Mouse (Mus musculus): Measurements from ENCODE around the gene Hnrnpab. TPM values are rescaled to one million over a fixed set of nuclear protein-coding genes. Genes with fewer than 3 reads are reported as not detected.

The Hnrnpab gene
- polyA plus RNA-seq, 1 experiment = 639 TPM

GRCm38 (mm10) chr11:51577587-51577986 is 29.1 kb downstream of the Hnrnpab start:
- Histone ChIP-seq H3K27me3 (ENCODE audit: control insufficient read depth, insufficient read depth, low read length, poor library complexity, severe bottlenecking) (no peaks in the 10 kb centered on the region), H3K4me3 (ENCODE audit: low read depth, low read length) (no peak overlapping the region), H3K4me1 (ENCODE audit: control insufficient read depth, insufficient read depth, low read length) (no peaks in the 10 kb centered on the region), H3K9ac (ENCODE audit: low read depth, poor library complexity, severe bottlenecking) (no peak overlapping the region), H3K27ac (ENCODE audit: insufficient read depth, low read length) (no peak overlapping the region), H3K9me3 (replicated peaks; ENCODE audit: control insufficient read depth, insufficient read depth, low read length, poor library complexity, severe bottlenecking) (no peaks in the 10 kb centered on the region), H3K36me3 (ENCODE audit: control insufficient read depth, insufficient read depth, low read length, poor library complexity, severe bottlenecking) (no peaks in the 10 kb centered on the region)
- TF ChIP-seq POLR2A (IDR thresholded peaks at IDR 0.05; ENCODE audit: insufficient read depth, low read length) = no peak
- no peak for TF ChIP-seq EP300 (IDR thresholded peaks at IDR 0.05; ENCODE audit: insufficient read depth, low read depth, low read length)
- TF ChIP-seq CTCF (IDR thresholded peaks at IDR 0.05; ENCODE audit: low read depth, low read length) = no peak

DNA sequence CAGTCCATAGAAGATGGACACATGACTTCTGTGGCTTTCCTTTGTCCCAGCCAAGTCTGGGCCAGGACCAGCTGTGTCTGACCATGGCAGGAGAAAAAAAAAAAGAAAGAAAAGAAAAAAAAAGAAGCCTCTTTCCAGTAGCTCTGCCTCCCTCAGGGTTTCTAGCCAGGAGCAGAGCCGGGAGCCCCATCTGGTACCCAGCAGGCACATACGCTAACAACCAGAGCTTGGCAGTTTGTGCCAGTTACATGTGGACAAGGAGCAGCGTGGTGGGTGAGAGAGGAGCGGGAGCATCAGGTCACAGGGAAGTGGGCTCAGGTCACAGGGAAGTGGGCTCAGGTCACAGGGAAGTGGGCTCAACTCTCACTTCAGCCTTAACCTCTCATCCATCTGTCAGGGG is 30.2 kb downstream of the Hnrnpab start:
- TF ChIP-seq EP300 (IDR thresholded peaks at IDR 0.05; ENCODE audit: insufficient read depth, low read depth, low read length) (no peak), CTCF (IDR thresholded peaks at IDR 0.05; ENCODE audit: low read depth, low read length) (no peak), POLR2A (IDR thresholded peaks at IDR 0.05; ENCODE audit: insufficient read depth, low read length) (no peak)
- no peaks in the 10 kb centered on the region for H3K4me1 ChIP-seq (ENCODE audit: control insufficient read depth, insufficient read depth, low read length)
- H3K4me3 ChIP-seq (ENCODE audit: low read depth, low read length) = no peak overlapping the region
- no peaks in the 10 kb centered on the region for H3K9me3 ChIP-seq (replicated peaks; ENCODE audit: control insufficient read depth, insufficient read depth, low read length, poor library complexity, severe bottlenecking)
- no peaks in the 10 kb centered on the region for H3K27me3 ChIP-seq (ENCODE audit: control insufficient read depth, insufficient read depth, low read length, poor library complexity, severe bottlenecking)
- no peak overlapping the region for H3K9ac ChIP-seq (ENCODE audit: low read depth, poor library complexity, severe bottlenecking)
- no peaks in the 10 kb centered on the region for H3K36me3 ChIP-seq (ENCODE audit: control insufficient read depth, insufficient read depth, low read length, poor library complexity, severe bottlenecking)
- no peak overlapping the region for H3K27ac ChIP-seq (ENCODE audit: insufficient read depth, low read length)

DNA sequence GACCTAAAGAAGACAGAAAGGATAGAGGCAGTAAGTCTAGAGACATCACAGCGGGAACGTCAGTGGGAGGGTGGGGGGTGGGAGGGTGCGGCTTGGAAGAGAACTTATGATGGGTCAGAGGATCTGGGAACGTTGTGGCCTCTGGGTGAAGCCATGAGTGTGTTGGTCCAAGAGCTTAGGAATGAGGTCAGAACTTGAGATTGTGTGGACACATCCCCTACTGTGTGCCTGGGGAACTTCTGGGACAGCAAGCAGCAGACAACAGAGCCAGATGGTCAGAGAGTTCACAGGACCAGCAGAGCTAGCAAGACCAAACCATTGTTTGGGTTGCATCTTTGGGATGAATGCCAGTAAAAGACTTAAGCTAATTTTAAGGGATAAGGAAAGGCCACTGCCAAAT is 37.8 kb downstream of the Hnrnpab start:
- no peak for TF ChIP-seq POLR2A (IDR thresholded peaks at IDR 0.05; ENCODE audit: insufficient read depth, low read length)
- no peak for TF ChIP-seq CTCF (IDR thresholded peaks at IDR 0.05; ENCODE audit: low read depth, low read length)
- TF ChIP-seq EP300 (IDR thresholded peaks at IDR 0.05; ENCODE audit: insufficient read depth, low read depth, low read length) = no peak
- Histone ChIP-seq H3K27me3 (ENCODE audit: control insufficient read depth, insufficient read depth, low read length, poor library complexity, severe bottlenecking) (no peaks in the 10 kb centered on the region), H3K9me3 (replicated peaks; ENCODE audit: control insufficient read depth, insufficient read depth, low read length, poor library complexity, severe bottlenecking) (no peaks in the 10 kb centered on the region), H3K4me1 (ENCODE audit: control insufficient read depth, insufficient read depth, low read length) (no peaks in the 10 kb centered on the region), H3K36me3 (ENCODE audit: control insufficient read depth, insufficient read depth, low read length, poor library complexity, severe bottlenecking) (no peaks in the 10 kb centered on the region), H3K4me3 (ENCODE audit: low read depth, low read length) (no peak overlapping the region), H3K27ac (ENCODE audit: insufficient read depth, low read length) (no peak overlapping the region), H3K9ac (ENCODE audit: low read depth, poor library complexity, severe bottlenecking) (no peak overlapping the region)

- Histone ChIP-seq H3K9me3 (replicated peaks; ENCODE audit: control insufficient read depth, insufficient read depth, low read length, poor library complexity, severe bottlenecking) (no peaks in the 10 kb centered on the region), H3K36me3 (ENCODE audit: control insufficient read depth, insufficient read depth, low read length, poor library complexity, severe bottlenecking) (no peaks in the 10 kb centered on the region), H3K27ac (ENCODE audit: insufficient read depth, low read length) (no peak overlapping the region), H3K27me3 (ENCODE audit: control insufficient read depth, insufficient read depth, low read length, poor library complexity, severe bottlenecking) (no peaks in the 10 kb centered on the region), H3K4me1 (ENCODE audit: control insufficient read depth, insufficient read depth, low read length) (no peaks in the 10 kb centered on the region), H3K4me3 (ENCODE audit: low read depth, low read length) (no peak overlapping the region), H3K9ac (ENCODE audit: low read depth, poor library complexity, severe bottlenecking) (no peak overlapping the region)
- peak; percentile 57 for TF ChIP-seq CTCF (IDR thresholded peaks at IDR 0.05; ENCODE audit: low read depth, low read length)
- no peak for TF ChIP-seq EP300 (IDR thresholded peaks at IDR 0.05; ENCODE audit: insufficient read depth, low read depth, low read length)
- no peak for TF ChIP-seq POLR2A (IDR thresholded peaks at IDR 0.05; ENCODE audit: insufficient read depth, low read length)
These were observed 40.7 kb downstream of the Hnrnpab start for GRCm38 (mm10) chr11:51565951-51566350.

DNA sequence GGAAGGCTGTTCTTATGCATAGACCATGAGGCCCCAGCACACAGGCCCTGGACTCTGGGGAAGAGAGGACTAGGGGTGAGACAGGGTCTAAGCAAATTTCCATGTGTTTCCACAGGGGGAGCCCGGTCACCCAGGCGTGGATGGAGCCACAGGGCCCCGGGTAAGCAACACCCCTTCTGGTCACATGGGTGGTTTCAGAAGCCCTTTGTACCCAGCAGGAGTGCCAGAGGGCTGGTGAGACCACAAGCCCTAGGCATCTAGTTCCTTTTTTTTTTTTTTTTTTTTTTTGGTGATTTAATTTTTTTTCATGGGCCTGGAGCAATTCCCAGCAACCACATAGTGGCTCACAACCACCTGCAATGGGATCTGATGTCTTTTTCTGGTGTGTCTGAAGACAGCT is 41.6 kb downstream of the Hnrnpab start:
- TF ChIP-seq CTCF (IDR thresholded peaks at IDR 0.05; ENCODE audit: low read depth, low read length) (no peak), EP300 (IDR thresholded peaks at IDR 0.05; ENCODE audit: insufficient read depth, low read depth, low read length) (no peak), POLR2A (IDR thresholded peaks at IDR 0.05; ENCODE audit: insufficient read depth, low read length) (no peak)
- H3K9me3 ChIP-seq (replicated peaks; ENCODE audit: control insufficient read depth, insufficient read depth, low read length, poor library complexity, severe bottlenecking) = no peaks in the 10 kb centered on the region
- no peaks in the 10 kb centered on the region for H3K4me1 ChIP-seq (ENCODE audit: control insufficient read depth, insufficient read depth, low read length)
- no peak overlapping the region for H3K27ac ChIP-seq (ENCODE audit: insufficient read depth, low read length)
- no peak overlapping the region for H3K9ac ChIP-seq (ENCODE audit: low read depth, poor library complexity, severe bottlenecking)
- H3K27me3 ChIP-seq (ENCODE audit: control insufficient read depth, insufficient read depth, low read length, poor library complexity, severe bottlenecking) = no peaks in the 10 kb centered on the region
- no peaks in the 10 kb centered on the region for H3K36me3 ChIP-seq (ENCODE audit: control insufficient read depth, insufficient read depth, low read length, poor library complexity, severe bottlenecking)
- no peak overlapping the region for H3K4me3 ChIP-seq (ENCODE audit: low read depth, low read length)

DNA sequence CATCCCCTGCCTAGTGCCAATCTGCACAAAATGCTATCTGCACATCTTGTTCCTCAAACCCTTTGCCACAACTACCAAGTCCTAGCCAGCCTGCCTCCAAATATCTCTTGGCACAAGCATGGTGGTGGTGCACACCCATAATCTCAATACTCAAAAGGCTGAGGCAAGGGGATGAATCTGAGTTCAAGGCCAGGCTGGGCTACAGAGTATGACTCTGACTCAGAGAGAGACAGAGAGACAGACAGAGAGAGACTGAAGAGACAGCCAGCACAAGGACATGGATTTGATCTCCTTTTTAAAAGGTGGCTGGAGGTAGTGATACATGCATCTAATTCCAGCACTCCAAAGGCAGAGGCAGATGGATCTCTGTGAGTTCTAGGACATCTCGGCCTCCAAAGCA is 43.4 kb downstream of the Hnrnpab start:
- H3K4me1 ChIP-seq (ENCODE audit: control insufficient read depth, insufficient read depth, low read length) = no peaks in the 10 kb centered on the region
- H3K27ac ChIP-seq (ENCODE audit: insufficient read depth, low read length) = no peak overlapping the region
- no peaks in the 10 kb centered on the region for H3K9me3 ChIP-seq (replicated peaks; ENCODE audit: control insufficient read depth, insufficient read depth, low read length, poor library complexity, severe bottlenecking)
- H3K27me3 ChIP-seq (ENCODE audit: control insufficient read depth, insufficient read depth, low read length, poor library complexity, severe bottlenecking) = no peaks in the 10 kb centered on the region
- TF ChIP-seq POLR2A (IDR thresholded peaks at IDR 0.05; ENCODE audit: insufficient read depth, low read length) (no peak), EP300 (IDR thresholded peaks at IDR 0.05; ENCODE audit: insufficient read depth, low read depth, low read length) (no peak), CTCF (IDR thresholded peaks at IDR 0.05; ENCODE audit: low read depth, low read length) (no peak)
- no peak overlapping the region for H3K4me3 ChIP-seq (ENCODE audit: low read depth, low read length)
- no peak overlapping the region for H3K9ac ChIP-seq (ENCODE audit: low read depth, poor library complexity, severe bottlenecking)
- H3K36me3 ChIP-seq (ENCODE audit: control insufficient read depth, insufficient read depth, low read length, poor library complexity, severe bottlenecking) = no peaks in the 10 kb centered on the region
